Mouse (Mus musculus) erythroid progenitor cell, adult 5-6 weeks (primary cell): Measurements from ENCODE around the gene Grin1. TPM values are rescaled to one million over a fixed set of nuclear protein-coding genes. Genes with fewer than 3 reads are reported as not detected.
A peak's percentile ranks its signal among the peaks of the same experiment; 100 is the strongest.

Experiments
- ATAC-seq: replicated peaks from 2 replicates; pipeline ENCODE4 v1.8.0; 2016; ENCODE audit warnings: moderate number of reproducible peaks, mild to moderate bottlenecking, moderate TSS enrichment, inconsistent platforms; ENCODE audit not compliant: poor library complexity, low FRiP score, severe bottlenecking
- total RNA-seq, 2 experiments: library from RNA; stranded (forward) in 1 of 2; stranded (reverse) in 1 of 2; fragments of 150-400 nt in 1 of 2; fragments of 186-747, 209-891 nt in 1 of 2; gene quantifications; 2 replicates each; pipeline versions ENCODE4 v1.2.3 to v1.2.4; 2015 to 2017; ENCODE audit warnings: low replicate concordance in 2 of 2

Grin1 gene
- total RNA-seq, 2 experiments from 2014 or later = not detected

DNA sequence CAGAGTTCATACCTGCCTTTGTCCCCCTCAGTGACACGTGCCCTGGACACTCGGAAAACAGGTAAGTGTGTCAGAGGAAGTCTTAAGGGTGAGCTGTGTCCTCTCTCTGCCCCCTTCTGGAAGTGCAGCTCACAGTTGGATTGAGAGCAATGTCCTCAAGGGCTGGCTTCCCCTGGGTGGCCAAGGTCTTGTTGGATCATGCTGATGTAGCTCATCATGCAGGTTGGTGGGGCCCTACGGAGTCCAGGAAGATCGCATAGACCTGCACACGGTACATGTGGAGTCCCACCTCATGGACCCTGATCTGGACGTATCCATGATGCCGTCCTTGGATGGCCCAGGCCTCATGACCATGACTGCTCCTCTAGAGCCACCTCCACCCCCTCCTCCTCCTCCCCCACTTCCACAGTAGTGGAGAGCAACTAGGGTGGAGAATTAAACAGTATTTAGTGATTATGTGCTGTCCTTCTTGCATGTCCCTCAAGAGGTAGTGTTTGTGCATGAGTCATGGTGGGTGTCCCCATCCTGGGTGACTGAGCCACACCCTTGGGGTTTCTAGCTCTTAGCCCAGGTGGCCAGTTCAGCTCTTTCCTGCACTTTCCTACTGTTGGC is 30.1 kb downstream of the Grin1 start:
- no peak for ATAC-seq

GRCm38 (mm10) chr2:25287927-25288649 is 30.9 kb downstream of the Grin1 start, which contains the start of gene Tmem210:
Tmem210 (plus strand) TSS chr2:25288145.
- no peak for ATAC-seq

GRCm38 (mm10) chr2:25286837-25287636 is 31.9 kb downstream of the Grin1 start:
- no peak for ATAC-seq

- ATAC-seq = no peak
Observed at GRCm38 (mm10) chr2:25286314-25286713, 32.7 kb downstream of the Grin1 start.

DNA sequence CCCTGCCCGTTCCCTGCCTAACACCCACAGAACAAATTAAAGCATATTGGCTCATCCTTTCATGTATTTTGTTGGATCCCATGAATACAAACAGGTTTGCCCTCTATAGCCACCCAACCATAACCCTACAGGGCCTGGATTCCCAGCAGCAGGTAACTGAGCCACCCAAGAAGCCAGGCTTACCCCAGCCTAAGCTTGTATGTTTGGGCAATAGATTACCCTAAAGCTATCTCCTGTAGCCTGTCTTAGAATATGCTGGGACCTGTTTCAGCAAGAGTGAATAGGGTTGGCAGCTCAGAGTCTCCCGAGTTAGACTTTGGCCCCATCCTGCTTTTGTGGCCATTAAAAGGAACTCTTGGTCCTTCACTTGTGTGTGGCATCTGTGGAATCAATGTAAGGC is 33.4 kb downstream of the Grin1 start:
- ATAC-seq = no peak

GRCm38 (mm10) chr2:25278928-25279882 is 39.8 kb downstream of the Grin1 start:
- ATAC-seq = peak; percentile 84

DNA sequence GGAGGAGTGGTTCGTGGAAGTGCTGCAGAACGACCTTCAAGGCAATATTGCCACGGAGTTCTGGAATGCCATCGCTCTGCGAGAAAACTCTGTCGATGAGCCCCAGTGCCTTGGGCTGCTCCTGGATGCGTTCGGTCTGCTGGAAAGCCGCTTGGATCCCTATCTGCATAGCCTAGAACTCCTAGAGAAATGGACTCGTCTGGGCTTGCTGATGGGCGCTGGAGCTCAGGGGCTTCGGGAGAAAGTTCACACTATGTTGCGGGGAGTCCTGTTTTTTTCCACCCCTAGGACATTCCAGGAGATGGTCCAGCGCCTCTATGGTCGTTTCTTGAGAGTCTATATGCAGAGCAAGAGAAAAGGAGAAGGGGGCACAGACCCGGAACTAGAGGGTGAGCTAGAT is 46.0 kb downstream of the Grin1 start:
- 0 out of 2 replicates have a peak, but pooled peaks have one; percentile 3 for ATAC-seq

- peak; percentile 21 for ATAC-seq
Observed at GRCm38 (mm10) chr2:25272515-25272914, 46.5 kb downstream of the Grin1 start.

DNA sequence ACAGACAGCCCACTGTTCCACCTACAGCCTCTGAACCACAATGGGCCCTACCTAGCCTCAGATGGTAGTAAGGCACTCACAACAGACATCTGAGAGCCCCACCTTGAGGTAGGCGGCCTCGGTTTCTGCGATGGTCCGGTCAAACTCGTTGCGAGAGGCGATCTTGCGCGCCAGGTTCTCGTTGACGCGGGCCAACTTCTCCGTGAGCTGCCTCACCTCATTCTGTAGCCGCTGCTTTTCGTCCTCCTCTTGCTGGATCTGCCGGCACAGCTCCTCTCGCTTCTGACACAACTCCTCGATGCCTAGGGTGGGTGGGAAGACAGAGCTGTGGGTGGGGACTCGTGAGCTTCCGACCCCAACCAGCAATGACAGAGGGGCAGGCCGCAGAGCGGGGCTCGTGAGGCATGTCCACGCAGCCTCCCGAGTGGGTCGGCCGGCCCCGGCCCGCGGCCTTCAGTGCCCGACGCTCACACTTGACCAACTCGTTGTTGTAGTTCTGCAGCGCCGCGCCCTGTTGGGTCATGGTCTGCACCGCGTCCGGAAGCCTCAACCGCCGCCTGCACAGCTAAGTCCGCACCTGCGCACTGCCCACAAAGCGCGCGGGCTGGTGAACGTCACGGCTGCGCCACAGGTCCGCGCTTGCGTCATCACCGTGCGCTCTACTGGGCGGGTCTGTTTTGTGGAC is 47.0 kb downstream of the Grin1 start, which contains the start of the genes Ssna1 and Anapc2:
TSS of gene Ssna1 (minus strand) at position 612 of the 685 bp plus-strand sequence.
TSS of gene Anapc2 (plus strand) at position 652 of the 685 bp plus-strand sequence.
- peak; percentile 90 for ATAC-seq

- ATAC-seq = no peak
Observed at GRCm38 (mm10) chr2:25267746-25268309, 51.2 kb downstream of the Grin1 start.

- no peak for ATAC-seq
Observed at GRCm38 (mm10) chr2:25267241-25267640, 51.7 kb downstream of the Grin1 start.

- no peak for ATAC-seq
Observed at GRCm38 (mm10) chr2:25266720-25267119, 52.3 kb downstream of the Grin1 start.

DNA sequence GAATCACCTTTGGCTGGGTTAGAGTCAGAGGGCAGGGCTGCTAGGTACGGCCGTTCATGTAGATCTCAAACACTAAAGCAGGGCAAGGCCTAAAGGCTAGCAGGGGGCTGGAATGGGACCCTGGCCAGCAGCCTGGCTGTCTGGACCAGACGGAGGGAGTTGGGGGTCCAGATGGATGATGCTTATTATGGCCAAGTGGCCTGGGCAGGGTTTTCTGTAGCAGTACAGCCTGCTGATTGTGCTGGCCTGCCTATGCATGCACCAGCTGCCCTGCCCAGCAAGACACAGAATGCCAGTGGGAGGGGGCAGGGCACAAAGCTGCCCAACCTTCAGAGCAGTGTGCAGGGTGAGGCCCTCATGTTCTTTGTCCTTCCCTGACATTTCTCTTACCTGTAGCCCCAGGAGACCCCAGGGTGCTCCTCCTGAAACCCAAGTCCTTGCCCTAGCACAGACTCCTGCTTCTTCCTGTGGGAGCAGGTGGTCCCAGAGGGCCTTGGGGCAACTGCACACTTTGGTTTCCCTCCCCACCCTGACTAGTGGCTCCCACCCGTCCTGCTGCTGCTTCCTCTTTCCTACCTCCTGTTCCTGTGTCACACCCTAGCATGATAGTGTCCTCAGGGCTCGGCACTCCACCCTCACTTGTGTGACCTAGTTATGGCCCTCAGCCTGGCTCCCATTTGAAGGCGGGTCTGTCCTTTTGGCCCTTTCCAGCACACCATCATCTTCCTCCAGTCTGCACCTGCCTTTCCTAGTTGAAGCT is 52.9 kb downstream of the Grin1 start:
- ATAC-seq = no peak

- ATAC-seq = no peak
Observed at GRCm38 (mm10) chr2:25264851-25265250, 54.1 kb downstream of the Grin1 start.

- ATAC-seq = no peak
Observed at GRCm38 (mm10) chr2:25264286-25264660, 54.7 kb downstream of the Grin1 start.

DNA sequence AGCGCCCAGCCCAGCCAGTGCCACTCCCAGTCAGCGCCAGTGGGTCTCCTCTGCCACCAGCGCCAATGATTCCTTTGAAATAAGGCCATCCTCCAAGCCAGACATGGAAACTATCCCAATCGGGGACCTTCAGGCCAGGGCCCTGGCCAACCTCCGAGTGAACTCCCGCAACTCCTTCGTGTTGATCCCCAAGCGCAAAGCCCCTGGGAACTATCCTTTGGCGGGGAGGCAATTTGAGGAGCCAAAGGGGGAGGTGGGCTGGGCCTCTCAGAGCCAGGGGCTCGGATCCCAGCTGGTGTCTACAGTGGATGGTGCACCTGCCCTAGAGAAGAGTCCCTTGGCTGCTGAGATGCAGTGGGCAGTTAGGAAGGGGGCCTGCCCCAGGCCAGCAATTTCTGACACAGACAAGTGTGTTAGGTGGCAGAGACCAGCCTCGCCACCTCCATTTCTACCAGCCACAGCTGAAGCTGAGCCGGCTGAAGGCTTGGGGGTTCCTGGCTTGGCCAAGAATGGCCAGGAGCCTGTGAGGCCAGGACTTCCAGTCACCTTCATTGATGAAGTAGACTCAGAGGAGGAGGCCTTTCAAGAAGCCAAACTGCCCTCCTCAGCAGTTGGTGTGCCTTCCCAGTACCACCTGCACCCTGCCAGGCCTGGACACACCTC is 55.2 kb downstream of the Grin1 start:
- ATAC-seq = no peak
